Mouse (Mus musculus): ENCODE results near the gene Amd1.

The Amd1 gene

DNA sequence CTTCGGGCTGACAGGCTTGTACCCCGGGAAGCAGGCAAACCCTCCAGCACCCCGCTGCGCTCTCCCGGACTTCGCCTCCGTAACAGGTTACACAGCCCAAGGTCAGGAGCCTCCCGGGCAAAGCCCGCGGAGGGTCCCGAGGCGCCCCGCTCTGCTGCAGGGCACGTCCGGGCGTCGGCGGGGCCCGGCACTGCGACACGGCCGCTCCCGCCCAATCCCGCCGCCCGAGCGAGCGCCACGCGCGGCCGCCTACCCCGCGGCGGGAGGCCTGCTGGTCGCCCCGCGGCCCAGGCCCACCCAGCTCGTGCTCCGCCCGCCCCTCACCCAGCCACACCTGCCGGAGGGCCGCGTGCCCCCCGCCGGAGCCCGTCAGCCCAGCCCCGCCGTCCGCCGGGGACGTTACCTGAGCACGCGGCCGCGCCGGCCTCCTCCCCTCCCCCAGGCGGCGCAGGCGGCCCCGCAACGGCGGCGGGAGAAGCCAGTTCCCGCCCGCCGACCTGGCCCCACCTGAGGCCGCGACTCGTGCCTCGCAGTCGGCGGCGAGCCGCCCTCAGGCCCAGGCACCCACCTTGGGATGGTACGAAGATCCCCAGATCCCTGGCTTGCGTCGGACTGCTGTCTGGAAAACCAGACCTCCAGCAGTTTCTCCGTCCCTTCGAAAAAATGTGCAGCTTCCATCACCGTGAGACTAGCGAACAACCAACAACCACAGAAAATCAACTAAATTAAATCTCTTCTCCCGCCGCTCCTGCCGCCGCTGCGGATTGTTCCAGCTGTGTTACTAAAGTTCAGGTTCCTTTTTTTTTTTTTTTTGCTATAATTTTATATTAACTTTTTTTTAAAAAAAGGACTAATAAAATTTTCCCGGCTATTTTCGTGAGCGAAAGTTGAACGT lies 558 bp downstream of the Amd1 start:
- peak; percentile 20 to 67 for DNase-seq (ENCODE audit: low spot score in 2 of 2)

GRCm38 (mm10) chr10:40300648-40301171 lies 1.3 kb downstream of the Amd1 start:
- DNase-seq (ENCODE audit: low spot score in 2 of 2), result peak; percentile 65 to 76

DNA sequence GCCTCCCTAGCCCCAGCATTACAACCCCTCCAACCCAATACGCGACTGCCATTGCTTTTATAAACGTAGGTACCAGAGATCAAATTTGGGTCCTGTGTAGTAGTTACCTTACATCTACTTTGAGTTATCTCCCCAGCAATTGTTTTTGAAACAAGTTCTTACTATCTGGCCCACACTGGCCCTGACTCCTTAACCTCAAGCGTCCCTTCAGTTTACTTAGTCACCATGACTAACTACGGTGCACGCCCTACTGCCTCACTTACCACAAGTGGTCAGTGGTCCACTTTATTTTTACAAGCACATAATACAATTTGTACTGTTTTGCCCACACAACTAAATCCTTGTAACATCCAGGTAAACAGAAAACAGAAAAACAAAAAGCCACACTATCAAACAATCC lies 9.3 kb downstream of the Amd1 start:
- DNase-seq (ENCODE audit: low spot score in 2 of 2), result no peak

- DNase-seq (ENCODE audit: low spot score in 2 of 2), result no peak
Measured at GRCm38 (mm10) chr10:40286767-40287166, 15.2 kb downstream of the Amd1 start.

DNA sequence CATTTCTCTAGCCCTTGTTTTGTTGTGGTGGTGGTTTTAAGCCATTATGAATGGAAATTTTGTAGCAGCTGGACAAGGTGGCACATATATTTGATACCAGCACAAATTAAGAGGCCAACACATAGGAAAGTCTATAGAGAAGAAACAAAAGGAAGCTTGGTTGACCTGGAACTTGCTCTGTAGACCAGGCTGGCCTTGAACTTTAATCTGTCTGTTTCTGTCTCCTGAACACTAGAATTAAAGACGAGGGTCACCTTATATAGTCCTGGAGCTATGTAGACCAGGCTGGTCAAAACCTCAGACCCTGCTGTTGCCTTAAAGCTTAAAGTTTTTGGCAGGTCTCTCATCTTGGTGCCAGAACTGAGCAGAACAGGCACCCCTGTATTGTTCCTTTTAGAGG lies 16.4 kb downstream of the Amd1 start:
- no peak for DNase-seq (ENCODE audit: low spot score in 2 of 2)

DNA sequence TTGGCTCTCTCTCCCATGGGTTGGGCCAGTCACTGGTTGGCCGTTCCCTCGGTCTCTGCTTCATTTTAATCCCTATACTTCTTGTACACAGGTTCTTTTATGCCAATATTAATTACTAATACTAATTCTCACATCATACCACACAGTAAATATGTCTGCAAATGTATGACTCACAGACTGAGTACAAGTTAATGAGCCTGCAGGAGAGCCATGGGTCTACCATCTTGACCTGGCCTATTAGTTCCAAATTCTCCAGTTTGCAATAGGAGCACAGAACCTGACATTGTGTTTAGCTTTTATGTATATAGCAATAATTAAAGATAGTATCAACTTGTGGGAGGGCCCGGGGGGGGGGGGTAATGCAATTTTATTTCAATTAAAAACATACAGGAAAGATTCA lies 17.0 kb downstream of the Amd1 start:
- DNase-seq (ENCODE audit: low spot score in 2 of 2), result no peak

GRCm38 (mm10) chr10:40284179-40284831 lies 17.7 kb downstream of the Amd1 start:
- no peak for DNase-seq (ENCODE audit: low spot score in 2 of 2)

- no peak for DNase-seq (ENCODE audit: low spot score in 2 of 2)
Measured at GRCm38 (mm10) chr10:40283636-40284035, 18.4 kb downstream of the Amd1 start.

DNA sequence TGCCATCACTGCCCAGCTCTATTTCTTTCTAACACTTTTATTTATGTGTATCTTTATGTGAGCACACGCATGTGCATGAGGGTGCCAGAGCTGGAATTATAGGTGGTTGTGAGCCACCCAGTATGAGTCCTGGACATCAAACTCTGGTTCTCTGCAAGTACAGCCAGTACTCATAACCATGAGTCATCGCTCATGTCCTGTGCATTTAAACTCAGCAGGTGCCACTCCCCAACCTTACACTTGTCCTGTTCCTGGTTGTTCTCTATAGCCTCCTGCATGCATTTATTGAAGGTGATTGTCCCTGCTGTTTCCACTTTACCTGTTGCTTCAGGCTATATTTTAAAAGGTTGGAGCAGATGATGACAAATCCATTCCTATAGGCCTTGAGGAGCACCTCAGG lies 20.4 kb downstream of the Amd1 start:
- no peak for DNase-seq (ENCODE audit: low spot score in 2 of 2)

DNA sequence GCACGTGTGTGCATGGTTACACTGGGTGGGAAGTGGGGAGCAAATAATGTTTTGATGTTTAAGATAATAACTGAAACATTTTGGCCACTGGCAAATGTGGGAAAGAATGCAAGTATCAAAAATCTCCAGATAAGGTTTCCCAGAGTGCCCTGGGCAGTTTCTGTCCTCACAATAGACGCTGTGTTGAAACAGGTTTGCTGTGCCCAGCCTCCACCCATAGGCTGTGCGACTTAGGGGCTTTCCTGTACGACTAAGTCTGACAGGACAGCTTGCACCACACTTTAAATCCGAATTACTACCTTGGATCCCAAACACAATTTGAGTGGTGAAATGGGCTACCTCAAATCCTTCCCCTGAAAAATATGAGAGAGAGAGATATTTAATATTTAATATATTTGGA lies 23.7 kb downstream of the Amd1 start:
- DNase-seq (ENCODE audit: low spot score in 2 of 2), result no peak

GRCm38 (mm10) chr10:40275991-40276390 lies 26.0 kb downstream of the Amd1 start:
- DNase-seq (ENCODE audit: low spot score in 2 of 2), result no peak

DNA sequence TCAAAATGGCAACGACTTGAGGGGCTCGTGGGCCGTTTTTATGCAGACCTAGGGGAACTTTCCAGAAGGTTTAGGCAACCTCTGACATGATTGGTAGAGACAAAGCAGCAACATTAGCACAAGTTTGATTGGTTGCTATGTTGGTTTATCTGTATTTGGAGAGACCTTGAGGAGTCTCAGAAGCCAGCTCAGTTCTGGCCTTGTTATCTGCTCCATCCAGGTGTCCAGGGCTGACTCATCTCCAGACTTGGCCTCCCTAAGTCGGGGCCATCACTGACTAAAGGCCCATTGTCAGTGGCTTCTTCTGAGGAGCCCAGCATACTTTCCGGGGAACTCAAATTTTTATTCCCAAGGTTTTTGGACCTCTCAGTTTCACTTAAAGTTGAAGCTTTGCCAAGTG lies 28.0 kb downstream of the Amd1 start:
- no peak for DNase-seq (ENCODE audit: low spot score in 2 of 2)

GRCm38 (mm10) chr10:40271216-40271615 lies 30.8 kb downstream of the Amd1 start:
- DNase-seq (ENCODE audit: low spot score in 2 of 2), result no peak

DNA sequence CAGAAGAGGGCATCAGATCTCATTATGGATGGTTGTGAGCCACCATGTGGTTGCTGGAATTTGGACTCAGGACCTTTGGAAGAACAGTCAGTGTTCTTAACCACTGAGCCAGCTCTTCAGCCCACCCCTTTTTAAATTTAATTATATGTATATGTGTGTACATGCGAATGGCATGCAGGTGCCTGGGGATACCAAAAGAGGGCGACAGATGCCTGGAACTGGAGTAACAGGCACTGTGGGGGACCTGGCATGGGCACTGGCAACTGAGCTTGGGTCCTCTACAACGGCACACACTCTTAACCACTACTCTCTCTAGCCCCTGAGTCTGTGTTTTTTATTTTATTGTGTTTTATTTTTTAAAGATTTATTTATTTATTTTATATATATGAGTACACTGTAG lies 37.1 kb downstream of the Amd1 start:
- no peak for DNase-seq (ENCODE audit: low spot score in 2 of 2)

DNA sequence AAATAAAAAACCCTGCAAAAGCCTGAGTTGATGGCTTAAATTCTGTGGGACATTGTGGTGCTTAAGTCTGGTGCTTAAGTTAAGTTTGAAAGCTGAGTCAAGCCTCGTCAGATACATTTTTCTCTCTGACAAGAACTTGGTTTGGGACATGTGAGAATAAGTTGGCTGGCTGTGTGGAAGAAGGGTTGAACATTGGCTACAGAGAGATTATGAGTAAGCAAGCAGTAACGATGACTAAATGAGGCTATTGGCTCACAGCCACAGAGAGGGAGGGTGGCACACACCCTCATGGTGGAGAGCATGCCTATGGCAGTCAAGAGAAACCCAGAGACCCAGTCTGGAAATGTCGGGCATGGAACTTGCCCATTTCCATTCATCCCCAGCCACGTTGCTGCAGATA lies 38.3 kb downstream of the Amd1 start:
- peak in 1 of 2 experiments; percentile 35 for DNase-seq (ENCODE audit: low spot score in 2 of 2)

DNA sequence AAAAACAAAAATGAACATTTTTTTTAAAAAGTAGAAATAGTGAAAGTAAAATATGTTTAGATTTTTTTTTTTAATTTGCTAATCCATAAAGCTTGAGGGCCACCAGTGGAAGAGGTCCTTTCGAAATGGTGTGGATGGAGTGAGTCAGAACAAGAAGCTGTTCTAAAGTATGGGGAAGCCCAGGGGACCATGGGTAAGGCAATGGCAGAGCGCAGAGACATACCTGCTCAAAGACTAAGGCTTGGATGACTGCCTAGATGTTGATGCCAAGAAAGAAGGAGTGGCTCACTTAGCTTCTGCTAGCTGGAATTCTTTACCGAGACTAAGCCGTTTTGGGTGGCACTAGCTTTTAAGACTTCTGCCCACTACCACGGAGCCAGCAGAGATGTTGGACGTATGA lies 39.8 kb downstream of the Amd1 start:
- no peak for DNase-seq (ENCODE audit: low spot score in 2 of 2)

DNA sequence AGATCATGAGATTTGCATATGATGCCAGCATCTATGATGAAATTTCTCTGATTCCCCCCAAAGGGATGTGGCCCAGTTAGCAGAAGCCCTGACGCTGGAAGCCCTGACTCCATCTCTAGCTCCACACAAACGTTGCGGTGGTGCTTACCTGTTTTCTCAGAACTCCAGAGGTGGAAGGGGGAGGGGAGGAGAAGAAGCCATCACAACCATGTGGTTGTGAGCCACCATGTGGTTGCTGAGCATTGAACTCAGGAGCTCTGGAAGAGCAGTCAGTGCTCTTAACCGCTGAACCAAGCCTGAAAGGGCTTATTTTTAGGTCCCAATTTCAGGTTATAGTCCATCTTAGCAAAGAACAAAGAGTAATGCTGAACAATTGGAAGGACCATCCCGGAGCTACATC lies 41.7 kb downstream of the Amd1 start:
- no peak for DNase-seq (ENCODE audit: low spot score in 2 of 2)

DNA sequence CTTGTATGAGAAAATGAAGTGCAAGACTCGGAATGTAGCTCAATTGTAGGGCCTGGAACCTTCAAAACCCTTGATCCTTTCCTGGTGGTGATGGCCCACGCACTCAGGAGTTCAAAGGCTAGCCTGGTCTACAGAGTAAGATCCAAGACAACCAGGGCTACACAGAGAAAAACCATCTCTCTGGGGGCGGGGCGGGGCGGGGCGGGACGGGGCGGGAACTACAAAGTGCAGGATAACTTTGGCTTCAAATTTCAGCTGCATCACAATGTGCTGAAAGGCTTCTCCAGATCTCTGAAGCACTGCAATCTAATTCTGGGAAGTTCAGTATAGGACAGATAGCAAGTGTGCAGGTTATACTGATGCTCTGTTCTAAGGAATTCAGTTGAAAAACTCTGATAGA lies 42.4 kb downstream of the Amd1 start:
- DNase-seq (ENCODE audit: low spot score in 2 of 2), result no peak

DNA sequence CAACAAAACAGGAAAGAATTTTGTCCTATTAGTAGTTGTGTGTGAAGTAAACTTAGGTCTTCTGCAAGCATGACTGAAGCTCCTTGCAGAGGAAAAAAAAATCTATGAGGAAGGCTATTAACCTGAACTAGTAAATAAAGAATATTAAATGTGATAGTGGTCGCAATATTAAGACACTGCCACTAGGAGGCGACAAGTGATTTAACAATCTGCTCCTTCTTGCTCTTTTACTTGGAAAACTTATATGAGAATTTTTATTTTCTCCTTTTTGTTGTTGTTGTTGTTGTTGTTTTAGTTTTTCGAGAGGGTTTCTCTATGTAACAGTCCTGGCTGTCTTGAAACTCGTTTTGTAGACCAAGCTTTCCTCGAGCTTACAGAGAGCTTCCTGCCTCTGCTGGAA lies 43.0 kb downstream of the Amd1 start:
- no peak for DNase-seq (ENCODE audit: low spot score in 2 of 2)

GRCm38 (mm10) chr10:40258401-40258966 lies 43.5 kb downstream of the Amd1 start:
- DNase-seq (ENCODE audit: low spot score in 2 of 2), result peak; percentile 18 to 39

DNA sequence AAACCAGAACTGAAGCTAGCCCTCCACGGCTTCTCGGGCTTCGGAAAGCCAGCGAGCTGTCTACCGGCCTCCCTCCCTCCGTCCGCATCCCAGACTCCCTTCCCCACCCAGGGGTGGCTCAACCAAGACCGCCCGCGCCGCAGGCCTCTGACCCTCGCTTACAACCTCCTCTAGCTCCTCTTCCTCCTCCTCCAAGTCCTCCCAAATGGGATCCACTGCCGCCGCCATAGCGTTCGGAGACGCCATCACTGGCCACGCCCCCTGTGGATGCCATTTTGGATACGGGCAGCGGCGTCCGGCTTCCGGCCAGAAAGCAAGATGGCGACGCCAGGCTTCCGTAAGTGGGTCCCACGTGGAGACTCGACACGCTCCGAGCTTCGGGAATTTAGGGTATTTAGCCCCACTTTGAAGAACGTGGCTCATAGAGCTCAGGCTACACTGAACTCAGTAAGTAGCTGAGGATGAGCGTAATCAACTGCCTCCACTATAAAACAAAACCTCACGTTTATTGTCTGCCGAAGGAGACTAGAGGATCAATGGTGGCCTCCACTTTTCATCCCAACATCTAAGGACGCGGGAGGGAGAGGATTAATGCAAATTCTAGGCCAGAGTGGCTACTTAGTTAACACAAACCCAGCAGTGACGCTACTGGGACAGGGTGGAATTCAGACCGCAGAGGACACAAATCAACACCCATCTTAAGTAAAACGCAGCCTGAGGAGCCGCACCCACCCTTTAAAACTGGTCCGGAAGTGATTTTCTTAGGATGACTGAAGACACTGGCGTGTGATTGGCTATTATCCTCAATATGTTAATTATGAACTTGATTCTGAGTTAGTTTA lies 44.4 kb downstream of the Amd1 start, which contains the start of gene Gtf3c6:
Gene Gtf3c6, minus strand, starts transcription at position 695 of the 842 bp plus-strand sequence.
- peak; percentile 86 to 95 for DNase-seq (ENCODE audit: low spot score in 2 of 2)

DNA sequence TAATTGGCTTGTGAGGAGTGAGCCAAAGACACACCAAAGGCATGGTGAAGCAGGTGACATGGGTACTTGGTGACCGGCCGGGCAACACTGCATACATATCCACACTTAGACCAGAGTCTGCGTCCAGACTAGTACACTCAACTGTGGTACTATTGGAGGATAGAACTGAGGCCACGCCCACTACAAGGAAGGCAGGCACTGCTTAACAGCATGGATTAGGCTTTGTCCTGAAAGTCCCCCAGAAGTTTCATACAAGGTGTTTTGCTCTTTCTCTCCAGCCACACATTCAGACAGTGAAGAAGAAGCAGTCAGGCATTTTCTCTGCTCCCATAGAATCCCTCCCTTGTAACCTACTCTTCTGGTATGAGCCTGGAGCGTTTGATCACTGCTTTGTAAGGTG lies 45.3 kb downstream of the Amd1 start:
- peak; percentile 27 to 33 for DNase-seq (ENCODE audit: low spot score in 2 of 2)

Measured in urinary bladder, adult 18-20 months (tissue).